Mouse (Mus musculus): ENCODE results near the gene Gm21739.
"Not testable (repeated sequence)": the region's sequence is repeated elsewhere in the genome, so short reads cannot be mapped to it uniquely, and the experiment has no call there.

The Gm21739 gene

DNA sequence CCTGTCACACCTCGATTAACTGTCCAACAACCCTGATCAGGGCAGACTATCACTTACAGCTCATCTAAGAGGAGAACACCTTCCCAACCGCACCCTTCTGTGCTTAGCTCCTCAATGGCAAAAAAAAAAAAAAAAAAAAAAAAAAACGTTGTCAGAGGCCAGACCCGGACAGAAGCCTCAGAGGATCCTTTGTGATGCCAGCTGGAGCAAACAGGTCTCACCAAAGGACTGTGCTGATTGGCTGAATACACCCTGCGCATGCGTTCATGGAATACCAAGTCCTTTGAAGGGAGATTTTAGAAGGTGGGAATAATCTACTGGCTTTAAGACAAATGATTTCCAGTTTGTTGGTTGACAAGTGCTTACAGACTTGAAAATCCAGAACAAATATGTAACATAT lies at the start of gene Gm21739:
Gm21739 (minus strand) TSS at position 101 of the 400 bp plus-strand sequence.
- DNase-seq (ENCODE audit: low spot score in 2 of 2): not testable (repeated sequence)
